Mouse (Mus musculus) v-Abl transformed pro-B cells (cell line): ENCODE data around the gene Anapc2.

Experiments
- in situ Hi-C, 2 experiments: fragments of 400-800 bp; cut with MboI; formaldehyde crosslinking; loops; one replicate each; pipeline ENCODE4 v1.15.1; 2025; ENCODE audit not compliant: unreplicated experiment in 2 of 2

Anapc2 gene

DNA sequence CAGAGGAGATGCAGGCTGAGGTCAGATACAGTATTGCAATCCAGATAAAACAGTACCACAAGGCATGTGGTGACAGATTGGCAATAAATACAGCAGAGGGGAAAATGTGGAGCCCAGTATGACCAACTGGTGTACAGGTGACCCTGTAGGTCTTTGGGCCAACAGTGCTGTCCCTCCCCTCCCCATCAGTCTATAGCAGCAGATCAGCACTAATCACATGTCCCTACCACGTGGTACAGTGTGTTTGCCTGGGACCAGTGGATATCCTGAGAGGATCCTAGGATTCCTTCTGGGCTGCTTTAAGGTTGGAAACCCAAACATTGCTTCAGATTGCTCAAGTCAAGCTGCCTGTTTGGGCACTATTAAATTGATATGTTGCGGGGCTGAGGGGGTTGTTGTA, 61.3 kb downstream of the Anapc2 start:
- in situ Hi-C loops: loop anchor here (5.0 to 10.0 kb wide), 3 partner anchors 34 to 71 kb away; partner anchors contain the start of gene Uap1l1 (in 1 of the 2)
